Mouse (Mus musculus): ENCODE results near the gene Mtf2. TPM values are rescaled to one million over a fixed set of nuclear protein-coding genes. Genes with fewer than 3 reads are reported as not detected.
A peak's percentile ranks its signal among the peaks of the same experiment; 100 is the strongest.
"Not testable (repeated sequence)": the region's sequence is repeated elsewhere in the genome, so short reads cannot be mapped to it uniquely, and the experiment has no call there.

Gene Mtf2
- polyA plus RNA-seq, 1 experiment from 2014 or later = 128 TPM

DNA sequence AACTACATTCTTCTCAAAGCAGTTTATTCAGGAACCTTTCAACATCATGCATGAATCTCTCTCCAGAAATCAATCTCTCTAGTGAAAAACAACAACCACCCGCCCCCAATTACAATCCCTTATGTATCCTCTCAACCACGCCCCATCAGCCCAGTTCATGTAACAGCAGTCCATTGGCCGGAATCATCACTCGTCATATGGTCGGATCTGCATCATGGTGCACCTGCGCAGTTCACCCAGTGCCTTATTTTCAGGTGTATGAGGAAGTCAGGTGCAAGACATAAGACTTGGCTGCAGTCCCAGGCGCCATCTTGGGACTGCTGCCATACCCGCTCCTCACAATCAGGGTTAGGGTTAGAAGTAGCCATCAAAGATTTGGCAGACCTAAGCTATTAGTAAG, 27.3 kb downstream of the Mtf2 start:
- peaks cover 69% of the 10 kb centered on the region for H3K36me3 ChIP-seq
- H3K4me2 ChIP-seq; H3K4me3 ChIP-seq; H3K9ac ChIP-seq; H3K4me1 ChIP-seq; H3K9me3 ChIP-seq; ATAC-seq (ENCODE audit: insufficient number of reproducible peaks, insufficient read depth, low FRiP score, low TSS enrichment, low read depth); H3K27me3 ChIP-seq; H3K27ac ChIP-seq: not testable (repeated sequence)
- 93% methylated on average over 8 of the region's 8 CpGs for WGBS

GRCm38 (mm10) chr5:108097676-108098075, 32.2 kb downstream of the Mtf2 start:
- H3K4me3 ChIP-seq = no peak overlapping the region
- no peak overlapping the region for H3K4me2 ChIP-seq
- peaks cover 63% of the 10 kb centered on the region for H3K36me3 ChIP-seq
- no peak overlapping the region for H3K9ac ChIP-seq
- no peaks in the 10 kb centered on the region for H3K9me3 ChIP-seq
- no peaks in the 10 kb centered on the region for H3K27me3 ChIP-seq
- no peaks in the 10 kb centered on the region for H3K4me1 ChIP-seq
- no peak overlapping the region for H3K27ac ChIP-seq
- no peak for ATAC-seq (ENCODE audit: insufficient number of reproducible peaks, insufficient read depth, low FRiP score, low TSS enrichment, low read depth)
- WGBS = 94% methylated on average over 3 of the region's 3 CpGs

DNA sequence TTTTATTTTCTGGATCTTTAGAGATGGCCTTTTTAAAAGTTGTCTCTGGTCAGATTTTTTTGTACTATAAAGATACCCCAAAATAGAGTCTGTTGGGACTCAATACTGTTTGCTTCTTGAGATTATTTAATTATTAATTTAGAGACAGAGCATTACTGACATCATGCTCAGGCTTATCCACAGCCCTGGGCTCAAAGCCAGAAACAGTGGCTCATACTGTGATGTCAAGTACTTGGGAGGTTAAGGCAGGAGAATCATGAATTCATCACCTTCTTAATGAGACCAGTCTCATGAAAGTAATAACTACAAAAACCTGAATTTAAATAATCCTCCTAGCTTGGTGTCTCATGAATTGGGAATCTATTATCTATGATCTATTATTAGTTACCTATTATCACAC, 34.7 kb downstream of the Mtf2 start:
- Histone ChIP-seq H3K4me1 (no peaks in the 10 kb centered on the region), H3K36me3 (peaks cover 66% of the 10 kb centered on the region), H3K9ac (no peak overlapping the region), H3K27me3 (no peaks in the 10 kb centered on the region), H3K27ac (no peak overlapping the region), H3K4me2 (no peak overlapping the region), H3K9me3 (no peaks in the 10 kb centered on the region), H3K4me3 (no peak overlapping the region)
- ATAC-seq (ENCODE audit: insufficient number of reproducible peaks, insufficient read depth, low FRiP score, low TSS enrichment, low read depth) = no peak

GRCm38 (mm10) chr5:108104306-108104705, 38.8 kb downstream of the Mtf2 start:
- Histone ChIP-seq H3K4me1 (no peaks in the 10 kb centered on the region), H3K4me3 (no peak overlapping the region), H3K36me3 (peaks cover 58% of the 10 kb centered on the region), H3K4me2 (no peak overlapping the region), H3K9me3 (no peaks in the 10 kb centered on the region), H3K9ac (no peak overlapping the region), H3K27me3 (no peaks in the 10 kb centered on the region), H3K27ac (no peak overlapping the region)
- WGBS = 83% methylated on average over 5 of the region's 5 CpGs
- ATAC-seq (ENCODE audit: insufficient number of reproducible peaks, insufficient read depth, low FRiP score, low TSS enrichment, low read depth) = no peak

- no peaks in the 10 kb centered on the region for H3K4me1 ChIP-seq
- no peaks in the 10 kb centered on the region for H3K9me3 ChIP-seq
- H3K27ac ChIP-seq = no peak overlapping the region
- WGBS = 94% methylated on average over 7 of the region's 7 CpGs
- H3K4me3 ChIP-seq = no peak overlapping the region
- no peaks in the 10 kb centered on the region for H3K27me3 ChIP-seq
- H3K9ac ChIP-seq = no peak overlapping the region
- no peak for ATAC-seq (ENCODE audit: insufficient number of reproducible peaks, insufficient read depth, low FRiP score, low TSS enrichment, low read depth)
- H3K36me3 ChIP-seq = peaks cover 32% of the 10 kb centered on the region
- no peak overlapping the region for H3K4me2 ChIP-seq
Observed at GRCm38 (mm10) chr5:108109346-108109745, 43.9 kb downstream of the Mtf2 start.

GRCm38 (mm10) chr5:108117693-108118092, 52.2 kb downstream of the Mtf2 start:
- H3K36me3 ChIP-seq = peaks cover 9% of the 10 kb centered on the region; the same call in 1 of the 2 replicates
- no peaks in the 10 kb centered on the region for H3K4me1 ChIP-seq
- no peak overlapping the region for H3K27ac ChIP-seq
- no peak for ATAC-seq (ENCODE audit: insufficient number of reproducible peaks, insufficient read depth, low FRiP score, low TSS enrichment, low read depth)
- no peaks in the 10 kb centered on the region for H3K27me3 ChIP-seq
- H3K4me3 ChIP-seq = no peak overlapping the region
- WGBS = 91% methylated on average over 4 of the region's 4 CpGs
- no peak overlapping the region for H3K9ac ChIP-seq
- no peaks in the 10 kb centered on the region for H3K9me3 ChIP-seq
- H3K4me2 ChIP-seq = no peak overlapping the region

DNA sequence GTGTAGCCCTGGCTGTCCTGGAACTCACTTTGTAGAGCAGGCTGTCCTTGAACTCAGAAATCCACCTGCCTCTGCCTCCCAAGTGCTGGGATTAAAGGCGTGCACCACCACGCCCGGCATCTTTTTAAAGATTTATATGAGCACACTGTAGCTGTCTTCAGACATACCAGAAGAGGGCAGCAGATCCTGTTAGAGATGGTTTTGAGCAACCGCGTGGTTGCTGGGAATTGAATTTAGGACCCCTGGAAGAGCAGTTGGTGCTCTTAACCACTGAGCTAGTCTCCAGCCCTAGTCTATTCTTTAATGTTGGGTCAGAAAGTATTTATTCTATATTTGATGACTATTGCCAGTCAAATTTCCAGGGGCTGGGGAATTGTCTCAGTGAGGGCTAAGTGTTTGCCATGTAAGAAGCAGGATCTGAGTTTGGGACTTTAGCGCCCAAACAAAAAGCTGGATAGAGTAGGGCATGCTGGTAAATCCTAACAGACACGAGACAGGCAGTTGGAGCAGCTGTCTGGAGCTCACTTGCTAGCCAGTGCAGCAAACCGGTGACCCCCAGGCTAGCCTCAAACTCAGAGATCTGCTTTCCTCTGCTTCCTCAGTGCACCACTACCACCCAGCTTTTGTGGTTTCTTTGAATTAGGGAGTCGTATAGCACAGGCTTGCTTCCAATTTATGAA, 54.9 kb downstream of the Mtf2 start:
- ATAC-seq (ENCODE audit: insufficient number of reproducible peaks, insufficient read depth, low FRiP score, low TSS enrichment, low read depth) = no peak
- no peaks in the 10 kb centered on the region for H3K4me1 ChIP-seq
- H3K4me3 ChIP-seq = no peak overlapping the region
- H3K36me3 ChIP-seq = peaks cover 12% of the 10 kb centered on the region
- no peak overlapping the region for H3K9ac ChIP-seq
- no peaks in the 10 kb centered on the region for H3K27me3 ChIP-seq
- no peak overlapping the region for H3K4me2 ChIP-seq
- H3K9me3 ChIP-seq = no peaks in the 10 kb centered on the region
- WGBS = 83% methylated on average over 9 of the region's 9 CpGs
- no peak overlapping the region for H3K27ac ChIP-seq

DNA sequence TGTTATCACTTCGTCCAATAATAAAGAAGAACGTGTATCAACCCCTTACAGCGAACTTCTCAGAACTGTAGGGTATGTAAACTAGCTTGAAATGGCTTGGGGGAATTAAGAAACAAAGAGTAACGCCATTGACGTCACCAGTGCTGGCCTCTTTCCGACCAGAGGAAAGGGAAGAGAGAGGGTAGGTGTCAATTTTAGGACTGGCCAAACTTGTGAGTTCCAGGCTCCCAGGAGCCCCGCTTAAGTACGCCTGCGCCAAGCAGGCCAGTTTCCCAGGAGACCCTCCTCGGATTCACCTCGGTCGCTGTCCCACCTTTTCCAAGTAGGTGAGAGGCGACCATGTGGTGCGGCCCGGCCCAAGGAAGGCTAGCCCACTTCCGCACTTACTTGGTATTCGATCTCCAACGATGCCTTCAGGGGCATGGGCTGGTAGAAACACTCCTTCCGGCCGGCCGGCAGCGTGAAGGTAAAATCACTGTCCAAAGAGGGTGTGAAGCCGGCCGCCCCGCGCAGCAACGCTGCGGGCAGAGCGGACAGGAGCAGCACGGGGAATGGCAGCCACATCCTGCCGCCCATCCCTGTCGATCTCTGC, 66.5 kb downstream of the Mtf2 start:
- ATAC-seq (ENCODE audit: insufficient number of reproducible peaks, insufficient read depth, low FRiP score, low TSS enrichment, low read depth) = peak; percentile 21
- Histone ChIP-seq H3K27ac (peak overlapping the region; percentile 89), H3K27me3 (no peaks in the 10 kb centered on the region), H3K4me1 (peaks cover 11% of the 10 kb centered on the region), H3K4me3 (peak overlapping the region; percentile 87), H3K36me3 (peaks cover 7% of the 10 kb centered on the region; the same call in 1 of the 2 replicates), H3K9ac (peak overlapping the region; percentile 87), H3K9me3 (no peaks in the 10 kb centered on the region), H3K4me2 (peak overlapping the region; percentile 66)
- WGBS = 0% methylated on average over 32 of the region's 32 CpGs

GRCm38 (mm10) chr5:108132441-108133243, 67.2 kb downstream of the Mtf2 start, which contains the start of the genes Tmed5 and Ccdc18:
Tmed5 (minus strand) TSS chr5:108132620.
Ccdc18 (plus strand) TSS chr5:108132875.
- Histone ChIP-seq H3K4me1 (peaks cover 11% of the 10 kb centered on the region), H3K27me3 (no peaks in the 10 kb centered on the region), H3K9me3 (no peaks in the 10 kb centered on the region), H3K4me2 (peak within 1 kb of the TSS; percentile 66), H3K9ac (peak within 1 kb of the TSS; percentile 87), H3K4me3 (peak within 1 kb of the TSS; percentile 87), H3K36me3 (peaks cover 5% of the 10 kb centered on the region; the same call in 1 of the 2 replicates), H3K27ac (peak within 1 kb of the TSS; percentile 89)
- ATAC-seq (ENCODE audit: insufficient number of reproducible peaks, insufficient read depth, low FRiP score, low TSS enrichment, low read depth) = peak; percentile 99
- WGBS = under 1% methylated on average over 65 of the region's 65 CpGs

- 83% methylated on average over 1 of the region's 1 CpGs for WGBS
- Histone ChIP-seq H3K4me3 (no peak overlapping the region), H3K4me2 (no peak overlapping the region), H3K36me3 (no peaks in the 10 kb centered on the region), H3K4me1 (no peaks in the 10 kb centered on the region), H3K9me3 (no peaks in the 10 kb centered on the region), H3K27ac (no peak overlapping the region), H3K9ac (no peak overlapping the region), H3K27me3 (no peaks in the 10 kb centered on the region)
- ATAC-seq (ENCODE audit: insufficient number of reproducible peaks, insufficient read depth, low FRiP score, low TSS enrichment, low read depth) = no peak
Observed at GRCm38 (mm10) chr5:108152592-108152991, 87.1 kb downstream of the Mtf2 start.

Measured in embryonic facial prominence, embryonic 13.5 days (tissue).